Mouse (Mus musculus) midbrain, embryonic 10.5 days (tissue): Measurements from ENCODE around the gene Fbxl15. TPM values are rescaled to one million over a fixed set of nuclear protein-coding genes. Genes with fewer than 3 reads are reported as not detected.
A peak's percentile ranks its signal among the peaks of the same experiment; 100 is the strongest.

Experiments used
- DNase-seq: peaks from one replicate; pipeline ENCODE4 v3.0.0-alpha.2; 2017; ENCODE audit warnings: low spot score
- H3K27ac ChIP-seq: fragments of 300-500 bp; sonication (generic); replicated peaks from 2 replicates; pipeline ENCODE4 v1.5.1; 2016; ENCODE audit warnings: mild to moderate bottlenecking
- H3K27me3 ChIP-seq: fragments of 300-500 bp; sonication (generic); 2 replicates; pipeline ENCODE4 v1.6.1; 2016; ENCODE audit warnings: low read depth, mild to moderate bottlenecking; ENCODE audit not compliant: poor library complexity, severe bottlenecking
- H3K36me3 ChIP-seq: fragments of 300-500 bp; sonication (generic); 2 replicates; pipeline ENCODE4 v1.6.1; 2016; ENCODE audit warnings: mild to moderate bottlenecking, moderate library complexity
- H3K4me1 ChIP-seq: fragments of 300-500 bp; sonication (generic); 2 replicates; pipeline ENCODE4 v1.6.1; 2016
- H3K4me3 ChIP-seq: fragments of 300-500 bp; sonication (generic); 2 replicates; pipeline ENCODE4 v1.5.1; 2016; ENCODE audit warnings: mild to moderate bottlenecking, moderate library complexity
- H3K9me3 ChIP-seq: fragments of 300-500 bp; sonication (generic); replicated peaks from 2 replicates; pipeline ENCODE4 v1.6.1; 2016; ENCODE audit warnings: mild to moderate bottlenecking
- WGBS: fragments of 180-500 bp; shearing (Covaris S2); methylation state at CpG from one replicate; pipeline ENCODE4 v1.1.7; 2016; 5-methylcytosine and 5-hydroxymethylcytosine counted together
- microRNA counts: library from miRNA; unstranded; fragments of <30 nt; microRNA quantifications from one replicate; lab custom pipeline; 2017
- microRNA-seq: library from miRNA; unstranded; fragments of <30 nt; microRNA quantifications from one replicate; pipeline ENCODE4, GENCODE M21; 2017
- polyA plus RNA-seq: library from polyadenylated mRNA; unstranded; fragments of >200 nt; fragmentation: Nextera tagmentation; extraction: Ambion mirVana; gene quantifications from 2 replicates; pipeline ENCODE4 v1.2.1, GENCODE M21; 2016

The Fbxl15 gene
- polyA plus RNA-seq, 1 experiment from 2014 or later, result 25.0 TPM

DNA sequence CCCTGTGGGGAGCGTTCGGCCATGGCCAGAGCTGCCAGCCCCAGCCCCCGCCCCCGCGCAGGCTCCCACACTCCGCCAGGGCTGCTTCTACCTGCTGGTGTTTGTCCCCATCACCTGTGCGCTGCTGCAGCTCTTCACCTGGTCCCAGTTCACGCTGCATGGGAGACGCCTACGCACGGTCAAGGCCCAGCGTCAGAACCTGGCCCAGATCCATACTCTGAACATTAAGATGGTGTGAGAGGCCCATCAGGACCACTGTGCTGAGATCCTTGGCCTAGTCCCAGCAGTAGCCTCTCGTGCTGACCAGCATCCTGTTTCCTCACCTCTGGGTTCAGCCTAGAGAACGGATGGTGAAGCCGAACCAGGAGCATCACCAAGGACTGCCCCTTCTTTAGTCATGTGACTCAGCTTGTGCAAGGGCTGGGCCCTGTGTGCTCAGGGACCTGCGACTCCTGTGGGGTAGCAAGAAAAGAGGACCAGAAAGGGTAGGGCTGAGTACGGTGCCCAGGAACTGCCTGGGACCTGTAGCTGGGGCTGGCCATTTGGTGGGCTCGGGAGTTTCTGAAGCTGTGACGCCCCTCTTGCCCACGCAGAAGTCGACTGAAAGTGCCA is 46.6 kb downstream of the Fbxl15 start:
- Histone ChIP-seq H3K4me1 (peaks cover 14% of the 10 kb centered on the region), H3K27me3 (no peaks in the 10 kb centered on the region), H3K36me3 (peaks cover 36% of the 10 kb centered on the region), H3K9me3 (no peaks in the 10 kb centered on the region), H3K27ac (peak overlapping the region; percentile 59; the same call in 1 of the 2 replicates), H3K4me3 (no peak overlapping the region)
- peak; percentile 27 for DNase-seq
- WGBS, result 48% methylated on average over 21 of the region's 21 CpGs

- Histone ChIP-seq H3K27ac (no peak overlapping the region), H3K9me3 (no peaks in the 10 kb centered on the region), H3K27me3 (no peaks in the 10 kb centered on the region), H3K4me3 (no peak overlapping the region), H3K36me3 (peaks cover 45% of the 10 kb centered on the region), H3K4me1 (peaks cover 14% of the 10 kb centered on the region)
- no peak for DNase-seq
- 68% methylated on average over 5 of the region's 5 CpGs for WGBS
These were observed 47.5 kb downstream of the Fbxl15 start for GRCm38 (mm10) chr19:46375489-46375888.

- no peak overlapping the region for H3K4me3 ChIP-seq
- DNase-seq, result no peak
- no peak overlapping the region for H3K27ac ChIP-seq
- 72% methylated on average over 4 of the region's 4 CpGs for WGBS
- no peaks in the 10 kb centered on the region for H3K9me3 ChIP-seq
- peaks cover 14% of the 10 kb centered on the region for H3K4me1 ChIP-seq
- no peaks in the 10 kb centered on the region for H3K27me3 ChIP-seq
- H3K36me3 ChIP-seq, result peaks cover 49% of the 10 kb centered on the region
These were observed 47.9 kb downstream of the Fbxl15 start for GRCm38 (mm10) chr19:46375891-46376290.

MicroRNA genes within 50 kb of the gene (microRNA counts, 519-probe panel; counts per million panel counts)
- microRNA mmu-miR-146b (lab: Ali Mortazavi, UCI), result not detected

Small RNAs within 50 kb of the gene (microRNA-seq; reads per million reads assigned to microRNA genes)
- gene Mir146b, result 1.5 reads per million

Other genes starting within 250 kb of the Fbxl15 start
- gene Elovl3, start 196.3 kb upstream of the Fbxl15 start, polyA plus RNA-seq, result not detected in 2 replicates
- gene Pitx3, start 179.9 kb upstream of the Fbxl15 start, polyA plus RNA-seq, result 0.17 and 0.43 TPM in 2 replicates
- gene Gbf1, start 175.7 kb upstream of the Fbxl15 start, polyA plus RNA-seq, result 43.8 and 48.8 TPM in 2 replicates
- gene Nfkb2, start 23.9 kb upstream of the Fbxl15 start, polyA plus RNA-seq, result 5.2 and 5.6 TPM in 2 replicates
- gene Psd, start 1.0 kb upstream of the Fbxl15 start, polyA plus RNA-seq, result 4.7 and 8.9 TPM in 2 replicates
- gene Cuedc2, start 10.5 kb downstream of the Fbxl15 start, polyA plus RNA-seq, result 239 and 249 TPM in 2 replicates
- 9.1 and 10.1 TPM in 2 replicates for gene Mfsd13a, start 12.9 kb downstream of the Fbxl15 start, polyA plus RNA-seq
- 0.96 and 1.4 TPM in 2 replicates for gene 2310034G01Rik, start 22.1 kb downstream of the Fbxl15 start, polyA plus RNA-seq
- 188 and 224 TPM in 2 replicates for gene Actr1a, start 67.6 kb downstream of the Fbxl15 start, polyA plus RNA-seq
- gene Sufu, start 68.7 kb downstream of the Fbxl15 start, polyA plus RNA-seq, result 50.2 and 53.6 TPM in 2 replicates
- gene Trim8, start 173.5 kb downstream of the Fbxl15 start, polyA plus RNA-seq, result 24.6 and 27.8 TPM in 2 replicates
- 207 and 216 TPM in 2 replicates for gene Arl3, start 245.0 kb downstream of the Fbxl15 start, polyA plus RNA-seq
- 17.0 and 18.1 TPM in 2 replicates for gene Sfxn2, start 245.2 kb downstream of the Fbxl15 start, polyA plus RNA-seq